Mouse (Mus musculus): ENCODE measurements around the gene Net1.

DNA sequence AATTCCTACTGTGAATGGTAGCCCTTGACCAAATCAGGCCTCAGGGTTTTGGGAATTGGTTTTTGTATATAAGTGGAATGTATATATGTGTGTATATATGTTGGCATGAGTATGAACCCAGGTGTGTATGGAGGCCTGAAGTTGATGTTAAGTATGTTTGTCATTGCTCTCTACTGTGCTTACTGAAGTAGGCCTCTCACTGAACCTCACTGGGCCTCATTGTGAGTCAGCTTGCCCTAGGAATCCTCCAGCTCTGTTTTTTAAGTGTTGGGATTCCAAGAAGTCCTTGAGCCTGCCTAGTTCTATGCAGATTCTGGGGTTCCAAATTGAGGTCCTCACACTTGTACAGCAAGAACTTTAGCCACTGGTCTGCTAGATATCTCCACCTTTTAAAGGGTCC, 48.1 kb downstream of the Net1 start:
- TF ChIP-seq CTCF (IDR thresholded peaks at IDR 0.05; ENCODE audit: borderline replicate concordance, insufficient read depth, low read length) (no peak), POLR2A (IDR thresholded peaks at IDR 0.05; ENCODE audit: low read depth, low read length) (no peak)

All from embryonic fibroblast, embryonic 13.5 days (primary cell).